Mouse (Mus musculus) CH12.LX (cell line): ENCODE measurements at regions not wholly inside any gene's neighbourhood (a gene's known extent, or its start where the extent isn't known, plus 50 kb on each side); places are given as distances from the start of the nearest gene placed in this dataset.

Experiments
- DNase-seq: peaks from one replicate; pipeline ENCODE4 v3.0.0-alpha.2; 2013; ENCODE audit errors: extremely low read depth
- H3K27ac ChIP-seq: 2 replicates; pipeline ENCODE4 v1.5.1; 2012; ENCODE audit warnings: low read depth, mild to moderate bottlenecking, control low read depth, moderate library complexity; ENCODE audit not compliant: insufficient read depth
- H3K27me3 ChIP-seq: replicated peaks from 2 replicates; pipeline ENCODE3; 2012; ENCODE audit warnings: inconsistent platforms
- H3K36me3 ChIP-seq, 2 experiments: replicated peaks in 1 of 2; 2 replicates each; pipeline versions ENCODE3 to v1.6.1; 2012; ENCODE audit warnings: inconsistent platforms in 1 of 2, low read length in 1 of 2, mild to moderate bottlenecking in 1 of 2, mixed read lengths in 1 of 2, moderate library complexity in 1 of 2; ENCODE audit not compliant: control insufficient read depth in 1 of 2, insufficient read depth in 1 of 2
- H3K4me1 ChIP-seq, 2 experiments: 2 replicates each; pipeline ENCODE4 v1.6.1; 2012; ENCODE audit warnings: inconsistent platforms in 1 of 2, moderate library complexity in 1 of 2; ENCODE audit not compliant: insufficient read depth in 2 of 2, control insufficient read depth in 1 of 2
- H3K4me2 ChIP-seq: 2 replicates; pipeline ENCODE4 v1.6.1; 2012; ENCODE audit warnings: low read depth, mild to moderate bottlenecking, control low read depth; ENCODE audit not compliant: poor library complexity, insufficient read depth, severe bottlenecking
- H3K4me3 ChIP-seq, 3 experiments: fragments of 150-350 bp in 1 of 3; sonication (generic) in 1 of 3; replicated peaks in 1 of 3; 2 replicates each; pipeline versions ENCODE3 to v1.5.1; 2011 to 2012; ENCODE audit warnings: low read depth in 2 of 3, low read length in 2 of 3, mild to moderate bottlenecking in 2 of 3, moderate library complexity in 2 of 3, control low read depth in 1 of 3, improper control_type of control experiment in 1 of 3, inconsistent platforms in 1 of 3, mixed read lengths in 1 of 3; ENCODE audit not compliant: poor library complexity in 1 of 3
- H3K79me2 ChIP-seq: replicated peaks from 2 replicates; pipeline ENCODE4 v1.6.1; 2012; ENCODE audit warnings: mild to moderate bottlenecking, moderate library complexity; ENCODE audit not compliant: control insufficient read depth, poor library complexity, insufficient read depth, severe bottlenecking; ENCODE audit errors: extremely low read depth
- H3K9ac ChIP-seq: 2 replicates; pipeline ENCODE4 v1.6.1; 2012; ENCODE audit warnings: low read depth, mild to moderate bottlenecking, control low read depth, moderate library complexity; ENCODE audit not compliant: insufficient read depth
- H3K9me3 ChIP-seq: replicated peaks from 2 replicates; pipeline ENCODE3; 2012; ENCODE audit warnings: low read length, inconsistent platforms, mixed read lengths
- CHD2 ChIP-seq: IDR thresholded peaks from 2 replicates; pipeline ENCODE4 v1.6.1; 2011; ENCODE audit warnings: low read length, improper control_type of control experiment
- CTCF ChIP-seq, 2 experiments: IDR thresholded peaks in 1 of 2; conservative IDR thresholded peaks in 1 of 2; 2 replicates each; pipeline ENCODE4 v1.5.1; 2011 to 2012; ENCODE audit warnings: low read depth in 2 of 2, low read length in 2 of 2, improper control_type of control experiment in 1 of 2, inconsistent platforms in 1 of 2, mild to moderate bottlenecking in 1 of 2, moderate library complexity in 1 of 2
- GABPA ChIP-seq: IDR thresholded peaks from 2 replicates; pipeline ENCODE4 v1.6.1; 2012; ENCODE audit warnings: low read depth, low read length, improper control_type of control experiment, inconsistent platforms; ENCODE audit not compliant: insufficient replicate concordance
- HCFC1 ChIP-seq: IDR thresholded peaks from 2 replicates; pipeline ENCODE4 v1.6.1; 2012; ENCODE audit warnings: low read depth, mild to moderate bottlenecking, inconsistent platforms, low read length, improper control_type of control experiment
- IRF4 ChIP-seq: IDR thresholded peaks from 2 replicates; pipeline ENCODE4 v1.6.1; 2014; ENCODE audit warnings: low read depth, mild to moderate bottlenecking, inconsistent platforms, low read length, improper control_type of control experiment
- JUND ChIP-seq: conservative IDR thresholded peaks from 2 replicates; pipeline ENCODE4 v1.6.1; 2011; ENCODE audit warnings: low read depth, low read length, improper control_type of control experiment
- KAT2A ChIP-seq: IDR thresholded peaks from 2 replicates; pipeline ENCODE4 v1.6.1; 2012; ENCODE audit warnings: low read length, improper control_type of control experiment, inconsistent platforms; ENCODE audit not compliant: insufficient replicate concordance
- MAFK ChIP-seq: IDR thresholded peaks from 2 replicates; pipeline ENCODE4 v1.6.1; 2011; ENCODE audit warnings: low read length, improper control_type of control experiment; ENCODE audit not compliant: insufficient replicate concordance
- MAX ChIP-seq: IDR thresholded peaks from 2 replicates; pipeline ENCODE4 v1.6.1; 2011; ENCODE audit warnings: low read length, improper control_type of control experiment
- MEF2A ChIP-seq: IDR thresholded peaks from 2 replicates; pipeline ENCODE4 v1.6.1; 2014; ENCODE audit warnings: low read depth, mild to moderate bottlenecking, inconsistent platforms, low read length, improper control_type of control experiment, borderline replicate concordance
- RAD21 ChIP-seq: IDR thresholded peaks from 2 replicates; pipeline ENCODE4 v1.6.1; 2011; ENCODE audit warnings: low read depth, mild to moderate bottlenecking, low read length, improper control_type of control experiment, moderate library complexity
- TCF12 ChIP-seq: IDR thresholded peaks from 2 replicates; pipeline ENCODE4 v1.6.1; 2014; ENCODE audit warnings: low read depth, mild to moderate bottlenecking, inconsistent platforms, low read length, improper control_type of control experiment
- UBTF ChIP-seq: IDR thresholded peaks from 2 replicates; pipeline ENCODE4 v1.6.1; 2012; ENCODE audit warnings: low read depth, mild to moderate bottlenecking, inconsistent platforms, low read length, improper control_type of control experiment, moderate library complexity
- dilution Hi-C: fragments of 300-500 bp; cut with MboI; formaldehyde crosslinking; loops from 2 replicates; pipeline ENCODE4 v1.14.3; 2020; ENCODE audit warnings: low sequenced_read_pairs; ENCODE audit not compliant: extremely low pct_unique_long_range_greater_than_20kb, extremely low pct_ligation_motif_present
- in situ Hi-C: fragments of 300-500 bp; cut with MboI; formaldehyde crosslinking; loops from 3 replicates; pipeline ENCODE4 v1.14.3; 2019; ENCODE audit warnings: low sequenced_read_pairs, low pct_ligation_motif_present, low pct_unique_long_range_greater_than_20kb, mixed read lengths

GRCm38 (mm10) chr7:73304799-73305198, 70.5 kb upstream of the Rgma start:
- dilution Hi-C loops (no loop called here), in situ Hi-C loops (no loop called here)
- Histone ChIP-seq H3K27ac (no peak overlapping the region), H3K4me3 (no peak overlapping the region), H3K79me2 (no peaks in the 10 kb centered on the region), H3K4me2 (no peak overlapping the region), H3K4me1 (no peaks in the 10 kb centered on the region), H3K9me3 (no peaks in the 10 kb centered on the region), H3K9ac (no peak overlapping the region), H3K27me3 (no peaks in the 10 kb centered on the region), H3K36me3 (no peaks in the 10 kb centered on the region)
- TF ChIP-seq JUND (no peak), CTCF (conservative IDR thresholded peaks at IDR 0.05 in 1 of 2, IDR thresholded peaks at IDR 0.05 in 1 of 2; ENCODE audit: low read depth in 2 of 2, low read length in 2 of 2) (no peak), MEF2A (no peak)
- DNase-seq: no peak

GRCm38 (mm10) chr7:73305286-73305975, 69.9 kb upstream of the Rgma start:
- no peaks in the 10 kb centered on the region for H3K4me1 ChIP-seq
- TF ChIP-seq IRF4 (no peak), MAFK (no peak), CTCF (conservative IDR thresholded peaks at IDR 0.05 in 1 of 2, IDR thresholded peaks at IDR 0.05 in 1 of 2; ENCODE audit: low read depth in 2 of 2, low read length in 2 of 2) (no peak), MEF2A (no peak), TCF12 (no peak), HCFC1 (no peak), GABPA (no peak), KAT2A (no peak), MAX (no peak), CHD2 (no peak)
- peaks cover 4% of the 10 kb centered on the region for H3K27me3 ChIP-seq
- dilution Hi-C loops: no loop called here
- no peak overlapping the region for H3K4me3 ChIP-seq
- no peaks in the 10 kb centered on the region for H3K9me3 ChIP-seq
- in situ Hi-C loops: no loop called here
- no peaks in the 10 kb centered on the region for H3K36me3 ChIP-seq
- no peak overlapping the region for H3K9ac ChIP-seq
- no peak for DNase-seq
- H3K4me2 ChIP-seq: no peak overlapping the region
- no peaks in the 10 kb centered on the region for H3K79me2 ChIP-seq
- no peak overlapping the region for H3K27ac ChIP-seq

- Histone ChIP-seq H3K79me2 (no peaks in the 10 kb centered on the region), H3K9me3 (no peaks in the 10 kb centered on the region), H3K4me1 (no peaks in the 10 kb centered on the region), H3K4me3 (no peak overlapping the region), H3K27ac (no peak overlapping the region), H3K4me2 (no peak overlapping the region), H3K9ac (no peak overlapping the region), H3K36me3 (no peaks in the 10 kb centered on the region), H3K27me3 (peaks cover 5% of the 10 kb centered on the region)
- dilution Hi-C loops: no loop called here
- DNase-seq: no peak
- TF ChIP-seq UBTF: no peak
- TF ChIP-seq RAD21: no peak
- TF ChIP-seq GABPA: no peak
- in situ Hi-C loops: no loop called here
Measured at GRCm38 (mm10) chr7:73306296-73306695, 69.0 kb upstream of the Rgma start.
